Comparison of ENCODE assay signal across 13 mouse cellular contexts in the genomic region with DNA sequence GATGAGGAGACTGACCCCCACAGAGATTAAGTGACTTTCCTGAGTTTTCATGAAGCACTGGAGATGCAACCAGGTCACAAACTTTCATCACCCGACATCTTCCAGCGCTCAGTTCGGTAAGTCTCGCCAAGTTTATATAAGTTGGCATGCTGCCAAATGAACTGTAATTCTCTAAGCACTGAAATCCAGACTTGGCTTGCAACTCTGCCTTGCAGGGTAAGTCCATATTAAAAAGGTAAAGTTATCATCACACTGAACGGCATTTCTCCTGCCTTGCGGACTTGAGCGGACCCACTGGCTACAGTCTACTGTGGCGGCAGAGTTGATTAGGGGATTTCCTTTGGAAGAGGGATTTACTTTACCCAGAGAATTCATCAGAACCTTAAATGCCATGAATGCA. TPM values are rescaled to one million over a fixed set of nuclear protein-coding genes. Genes with fewer than 3 reads are reported as not detected.
DNase-seq lines count a peak whose midpoint lies in the region; ATAC-seq and TF ChIP-seq lines count a peak whose summit lies in the region.
"Had no signal": no experiment of that assay in that cellular context is flagged by ENCODE, and none has a peak within 500 bp of the region (broad histone marks: within the 10 kb centered on the region; RNA-seq: fewer than 3 reads in every experiment).

No protein-coding gene starts in this region.

- WGBS in intestine, embryonic 16.5 days, result 50% methylated on average over 8 of the region's 8 CpGs
- 93% methylated on average over 8 of the region's 8 CpGs for WGBS in thymus, adult 2 months

- no peaks in the 10 kb centered on the region for H3K4me1 ChIP-seq in intestine, embryonic 16.5 days (ENCODE audit: control insufficient read depth, insufficient read depth, low read length)
- H3K4me1 ChIP-seq in thymus, adult 2 months (replicated peaks; ENCODE audit: control insufficient read depth, insufficient read depth, low read length), result no peaks in the 10 kb centered on the region
- H3K4me1 ChIP-seq: liver, embryonic 12.5 days had no signal

- no peaks in the 10 kb centered on the region for H3K9me3 ChIP-seq in intestine, embryonic 16.5 days (ENCODE audit: control insufficient read depth, low read length)
- H3K9me3 ChIP-seq: embryonic facial prominence, embryonic 13.5 days; liver, embryonic 12.5 days had no signal

- peaks cover 12% of the 10 kb centered on the region for H3K27me3 ChIP-seq in intestine, embryonic 16.5 days (replicated peaks; ENCODE audit: control insufficient read depth, insufficient read depth, low read length)
- H3K27me3 ChIP-seq in thymus, adult 2 months (ENCODE audit: control insufficient read depth, insufficient read depth, low read length), result no peaks in the 10 kb centered on the region

- no peak overlapping the region for H3K4me2 ChIP-seq in intestine, embryonic 16.5 days (ENCODE audit: low read depth, low read length)
- H3K4me2 ChIP-seq: embryonic facial prominence, embryonic 13.5 days; liver, embryonic 12.5 days had no signal

- no peaks in the 10 kb centered on the region for H3K36me3 ChIP-seq in intestine, embryonic 16.5 days (ENCODE audit: control insufficient read depth, insufficient read depth, low read length)
- no peaks in the 10 kb centered on the region for H3K36me3 ChIP-seq in thymus, adult 2 months (ENCODE audit: control insufficient read depth, insufficient read depth, low read length)
- H3K36me3 ChIP-seq: embryonic facial prominence, embryonic 13.5 days; liver, embryonic 12.5 days had no signal

- DNase-seq in cerebellum, adult 9-10 months, result peak; percentile 54
- no peak for DNase-seq in cerebellum, postnatal 36 days
- peak; percentile 10 for DNase-seq in kidney, adult 9 months
- no peak for DNase-seq in kidney, adult 18-20 months
- peak; percentile 12 for DNase-seq in 3T3-L1 (ENCODE audit: low read depth, low spot score)
- DNase-seq in thymus, adult 2 months, result no peak
- no peak for DNase-seq in thymus, postnatal 0 days (ENCODE audit: low spot score)
- DNase-seq: cerebellum, adult 11 months had no signal

- no peak for TF ChIP-seq POLR2A in thymus, adult 2 months (IDR thresholded peaks at IDR 0.05; ENCODE audit: control insufficient read depth, extremely low read depth, insufficient read depth, low read length, poor library complexity)

- no peak overlapping the region for H3K27ac ChIP-seq in intestine, embryonic 16.5 days (ENCODE audit: low read length)
- no peak overlapping the region for H3K27ac ChIP-seq in thymus, adult 2 months (ENCODE audit: control insufficient read depth, insufficient read depth, low read length)
- H3K27ac ChIP-seq: embryonic facial prominence, embryonic 13.5 days; liver, embryonic 12.5 days had no signal

- H3K9ac ChIP-seq in intestine, embryonic 16.5 days (ENCODE audit: low read depth, low read length), result no peak overlapping the region
- H3K9ac ChIP-seq: embryonic facial prominence, embryonic 13.5 days; liver, embryonic 12.5 days had no signal

- no peak for TF ChIP-seq CTCF in thymus, adult 2 months (IDR thresholded peaks at IDR 0.05; ENCODE audit: borderline replicate concordance, control insufficient read depth, extremely low read depth, insufficient read depth, low read length, poor library complexity)

- no peak overlapping the region for H3K4me3 ChIP-seq in intestine, embryonic 16.5 days (ENCODE audit: low read length)
- H3K4me3 ChIP-seq in thymus, adult 2 months (ENCODE audit: control insufficient read depth, insufficient read depth, low read length), result no peak overlapping the region
- H3K4me3 ChIP-seq: embryonic facial prominence, embryonic 13.5 days; liver, embryonic 12.5 days had no signal

- ATAC-seq in intestine, embryonic 16.5 days, result peak; percentile 52; the same call in 1 of the 2 replicates
- ATAC-seq: inflammation-experienced regulatory T-cells, adult 6 months; liver, embryonic 12.5 days had no signal

RNA-seq across cellular contexts. Expression of a gene that starts 4.7 kb away (rescaled TPM):
- 2.1 and 3.0 TPM in 2 replicates for polyA plus RNA-seq in intestine, embryonic 16.5 days (2015; fragmentation: Nextera tagmentation; extraction: Ambion mirVana)
- not detected in 2 replicates for polyA plus RNA-seq in thymus, adult 2 months (2012; rRNA removed)
- polyA plus RNA-seq in thymus, postnatal 0 days (2015; fragmentation: Nextera tagmentation; extraction: Ambion mirVana), result 0.31 and 0.33 TPM in 2 replicates
- polyA plus RNA-seq: spleen, adult 2 months had no signal

Comparison
In these comparisons a context has a peak if more than half of its experiments do, and no peak if none do; other contexts are left out.
1. DNase-seq: peak in cerebellum, adult 9-10 months (single experiment), kidney, adult 9 months (single experiment) and 3T3-L1 (single experiment); none in cerebellum, postnatal 36 days (0 of 2), kidney, adult 18-20 months (single experiment), thymus, adult 2 months (single experiment) and thymus, postnatal 0 days (single experiment).